Mouse (Mus musculus) heart, embryonic 16.5 days (tissue): ENCODE results near the gene 1500009L16Rik. TPM values are rescaled to one million over a fixed set of nuclear protein-coding genes. Genes with fewer than 3 reads are reported as not detected.

Source experiments
- ATAC-seq: fragments of 200-750 bp; cut with Nextera tagmentation; replicated peaks from 2 replicates; pipeline ENCODE4 v1.8.0; 2017; ENCODE audit warnings: moderate number of reproducible peaks; ENCODE audit not compliant: insufficient read depth, low FRiP score; ENCODE audit errors: extremely low read depth
- H3K27ac ChIP-seq: fragments of 300-500 bp; sonication (generic); 2 replicates; pipeline ENCODE4 v1.5.1; 2014; ENCODE audit warnings: mild to moderate bottlenecking, low read length, control low read depth, moderate library complexity
- H3K27me3 ChIP-seq: fragments of 300-500 bp; sonication (generic); 2 replicates; pipeline ENCODE4 v1.6.1; 2014; ENCODE audit warnings: low read length, mixed read lengths; ENCODE audit not compliant: control insufficient read depth, insufficient read depth
- H3K36me3 ChIP-seq: fragments of 300-500 bp; sonication (generic); 2 replicates; pipeline ENCODE4 v1.6.1; 2014; ENCODE audit not compliant: control insufficient read depth, insufficient read depth
- H3K4me1 ChIP-seq: fragments of 300-500 bp; sonication (generic); 2 replicates; pipeline ENCODE4 v1.6.1; 2014; ENCODE audit warnings: low read length, mixed read lengths; ENCODE audit not compliant: control insufficient read depth, insufficient read depth
- H3K4me2 ChIP-seq: fragments of 300-500 bp; sonication (generic); 2 replicates; pipeline ENCODE4 v1.6.1; 2014; ENCODE audit warnings: low read depth, mild to moderate bottlenecking, control low read depth, low read length
- H3K4me3 ChIP-seq: fragments of 300-500 bp; sonication (generic); 2 replicates; pipeline ENCODE4 v1.5.1; 2014; ENCODE audit warnings: mild to moderate bottlenecking, control low read depth, low read length
- H3K9ac ChIP-seq: fragments of 300-500 bp; sonication (generic); 2 replicates; pipeline ENCODE4 v1.6.1; 2014; ENCODE audit warnings: low read length, control low read depth
- H3K9me3 ChIP-seq: fragments of 300-500 bp; sonication (generic); replicated peaks from 2 replicates; pipeline ENCODE4 v1.6.1; 2016; ENCODE audit warnings: low read length; ENCODE audit not compliant: control insufficient read depth
- WGBS: fragments of 180-500 bp; shearing (Covaris S2); extraction: QIAGEN DNeasy Blood & Tissue Kit; methylation state at CpG from one replicate; pipeline ENCODE4 v1.1.7; 2014; 5-methylcytosine and 5-hydroxymethylcytosine counted together
- polyA plus RNA-seq: library from polyadenylated mRNA; unstranded; fragments of >200 nt; fragmentation: Nextera tagmentation; extraction: Ambion mirVana; gene quantifications from 2 replicates; pipeline ENCODE4 v1.2.1, GENCODE M21; 2015

1500009L16Rik gene
- polyA plus RNA-seq = 27.4 and 36.4 TPM in 2 replicates

DNA sequence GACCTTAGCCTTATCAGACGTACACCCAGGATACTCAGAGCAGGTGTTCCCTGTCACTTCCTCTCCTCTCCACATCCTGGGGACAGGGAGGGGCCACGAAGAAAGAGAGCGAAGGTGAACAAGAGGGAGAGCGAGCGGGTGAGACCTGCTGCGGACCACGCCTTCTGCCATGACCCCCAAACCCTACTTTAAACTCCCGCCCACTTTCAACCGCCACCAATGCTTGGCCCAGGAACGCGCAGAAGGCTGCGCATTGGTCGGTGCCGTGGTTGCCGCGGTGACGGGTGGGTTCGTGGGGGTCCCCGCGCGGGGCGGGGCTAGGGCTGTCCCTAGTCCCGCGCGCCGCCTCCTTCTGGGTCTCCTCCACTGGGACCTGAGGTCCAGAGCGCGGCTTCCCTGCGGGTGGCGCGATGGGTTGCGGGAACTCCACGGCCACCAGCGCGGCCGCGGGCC, at the start of gene 1500009L16Rik:
Gene 1500009L16Rik (plus strand): TSS at position 287 of the 453 bp plus-strand sequence.
- peak; percentile 89 for ATAC-seq
- Histone ChIP-seq H3K4me1 (peaks cover 25% of the 10 kb centered on the region), H3K9me3 (peaks cover 4% of the 10 kb centered on the region), H3K9ac (peak within 1 kb of the TSS; percentile 71), H3K4me2 (peak within 1 kb of the TSS; percentile 84), H3K27ac (peak within 1 kb of the TSS; percentile 17), H3K36me3 (no peaks in the 10 kb centered on the region), H3K4me3 (peak within 1 kb of the TSS; percentile 61), H3K27me3 (no peaks in the 10 kb centered on the region)
- under 1% methylated on average over 35 of the region's 37 CpGs for WGBS

DNA sequence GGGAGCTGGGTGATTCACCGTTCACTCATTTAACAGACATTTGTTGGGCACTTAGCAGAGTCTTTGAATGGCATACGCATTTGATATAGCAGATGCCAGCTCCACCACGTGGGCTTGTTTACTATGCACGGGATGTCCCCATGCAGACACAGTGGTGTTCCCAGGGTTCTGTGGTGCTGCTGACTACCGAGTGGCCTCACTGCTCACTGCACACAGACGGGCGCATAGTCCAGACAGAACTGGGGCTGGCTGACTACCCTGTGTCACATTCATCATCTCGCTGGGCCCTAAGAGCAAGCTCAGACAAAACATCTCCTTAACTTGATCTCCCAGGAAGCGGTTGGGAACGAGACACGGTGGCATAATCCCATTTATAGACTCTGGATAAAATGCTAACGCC, 41.3 kb upstream of the 1500009L16Rik start:
- Histone ChIP-seq H3K4me3 (no peak overlapping the region), H3K36me3 (no peaks in the 10 kb centered on the region), H3K9ac (no peak overlapping the region), H3K4me2 (no peak overlapping the region), H3K9me3 (peaks cover 3% of the 10 kb centered on the region; the same call in 1 of the 2 replicates), H3K27ac (no peak overlapping the region), H3K27me3 (no peaks in the 10 kb centered on the region), H3K4me1 (no peaks in the 10 kb centered on the region)
- WGBS = 83% methylated on average over 12 of the region's 12 CpGs
- ATAC-seq = no peak

DNA sequence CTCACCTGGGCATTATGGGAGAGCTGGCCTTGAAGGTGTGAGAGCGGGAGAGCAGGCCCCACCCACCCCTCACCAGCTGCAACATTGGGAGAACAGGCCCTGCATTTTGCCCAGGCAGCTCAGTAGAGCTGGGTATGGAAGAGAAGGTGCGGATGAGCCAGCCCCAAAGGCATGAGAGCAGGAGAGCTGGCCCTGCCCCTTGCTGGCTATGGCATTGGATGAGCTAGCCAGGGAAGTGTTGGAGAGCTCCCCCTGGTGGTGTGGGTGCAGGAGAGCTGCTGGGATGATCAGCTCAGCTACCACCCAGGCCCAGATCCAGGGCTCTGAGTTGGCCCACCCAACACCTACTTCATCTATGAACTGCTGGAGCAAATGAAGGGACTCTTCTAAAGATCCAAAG, 34.5 kb upstream of the 1500009L16Rik start:
- H3K4me3 ChIP-seq = no peak overlapping the region
- no peak overlapping the region for H3K9ac ChIP-seq
- no peak for ATAC-seq
- H3K36me3 ChIP-seq = no peaks in the 10 kb centered on the region
- 84% methylated on average over 2 of the region's 2 CpGs for WGBS
- H3K4me2 ChIP-seq = no peak overlapping the region
- H3K27me3 ChIP-seq = no peaks in the 10 kb centered on the region
- no peak overlapping the region for H3K27ac ChIP-seq
- H3K4me1 ChIP-seq = peaks cover 8% of the 10 kb centered on the region
- 0 out of 2 replicates have a peak, but pooled peaks cover 2% of the 10 kb centered on the region for H3K9me3 ChIP-seq

DNA sequence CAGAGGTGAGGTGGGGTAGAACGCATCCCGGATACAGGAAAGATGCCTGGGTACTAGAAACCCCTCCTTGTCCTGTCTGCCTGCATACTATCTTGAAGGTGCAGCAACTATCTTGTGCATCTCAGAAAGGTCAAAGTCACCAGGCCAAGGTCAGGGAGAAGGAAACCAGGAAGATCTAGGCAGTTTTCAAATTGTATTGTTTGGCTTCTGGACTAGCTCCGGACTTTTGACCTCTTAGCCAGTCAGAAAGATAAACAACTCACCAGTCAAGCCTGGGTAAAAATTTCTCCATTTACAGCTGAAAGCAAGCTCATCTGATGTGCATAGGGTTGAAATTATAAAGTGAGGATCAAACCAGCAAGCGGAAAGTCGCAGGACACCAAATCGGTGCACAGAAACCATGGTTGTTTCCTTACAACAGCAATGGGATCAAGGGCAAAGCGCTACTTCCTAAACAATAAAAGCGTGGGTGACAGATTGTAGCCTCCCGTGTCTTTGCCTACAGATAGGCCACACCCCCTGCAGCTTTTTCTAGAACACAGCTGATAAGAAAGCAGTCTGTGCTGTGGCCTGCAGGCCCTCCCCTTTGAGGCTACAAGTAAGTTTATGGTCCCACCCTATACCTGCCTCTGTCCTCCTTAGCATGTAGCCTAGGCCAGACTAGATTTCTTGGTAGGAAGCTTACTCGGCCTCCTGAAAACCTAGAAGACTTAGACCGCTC, 30.3 kb upstream of the 1500009L16Rik start:
- WGBS = 61% methylated on average over 11 of the region's 11 CpGs
- ATAC-seq = no peak
- no peak overlapping the region for H3K27ac ChIP-seq

DNA sequence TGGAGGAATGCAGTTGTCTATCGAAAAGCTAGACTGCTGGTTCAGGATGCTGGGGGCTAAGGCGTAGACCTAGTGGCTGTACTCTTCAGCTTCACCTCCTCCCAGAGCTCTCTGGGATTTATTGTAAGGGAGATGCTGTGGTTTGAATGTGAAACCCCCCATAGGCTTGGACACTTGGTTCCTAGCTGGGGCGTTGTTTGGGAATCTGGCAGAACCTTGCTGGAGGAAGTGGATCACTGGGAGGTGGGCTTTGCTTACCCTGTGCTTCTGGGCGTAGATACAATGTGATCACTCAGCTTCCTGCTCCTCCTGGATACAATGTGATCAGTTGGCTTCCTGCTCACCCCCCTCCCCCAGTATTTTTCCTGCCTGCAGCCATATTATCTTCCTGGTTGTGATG, 26.4 kb upstream of the 1500009L16Rik start:
- 85% methylated on average over 4 of the region's 4 CpGs for WGBS
- Histone ChIP-seq H3K9me3 (no peaks in the 10 kb centered on the region), H3K9ac (no peak overlapping the region), H3K4me3 (no peak overlapping the region), H3K4me2 (no peak overlapping the region), H3K36me3 (no peaks in the 10 kb centered on the region), H3K27me3 (no peaks in the 10 kb centered on the region), H3K4me1 (peaks cover 8% of the 10 kb centered on the region), H3K27ac (no peak overlapping the region)
- ATAC-seq = no peak

More for the DNA sequence above, 30.3 kb upstream of the 1500009L16Rik start:
- no peak overlapping the region for H3K4me3 ChIP-seq
- H3K4me1 ChIP-seq = peaks cover 8% of the 10 kb centered on the region
- H3K27me3 ChIP-seq = no peaks in the 10 kb centered on the region
- H3K9ac ChIP-seq = 0 out of 2 replicates have a peak overlapping the region, but pooled peaks have one; percentile 30
- H3K36me3 ChIP-seq = no peaks in the 10 kb centered on the region
- peak overlapping the region; percentile 7; the same call in 1 of the 2 replicates for H3K4me2 ChIP-seq
- no peaks in the 10 kb centered on the region for H3K9me3 ChIP-seq

DNA sequence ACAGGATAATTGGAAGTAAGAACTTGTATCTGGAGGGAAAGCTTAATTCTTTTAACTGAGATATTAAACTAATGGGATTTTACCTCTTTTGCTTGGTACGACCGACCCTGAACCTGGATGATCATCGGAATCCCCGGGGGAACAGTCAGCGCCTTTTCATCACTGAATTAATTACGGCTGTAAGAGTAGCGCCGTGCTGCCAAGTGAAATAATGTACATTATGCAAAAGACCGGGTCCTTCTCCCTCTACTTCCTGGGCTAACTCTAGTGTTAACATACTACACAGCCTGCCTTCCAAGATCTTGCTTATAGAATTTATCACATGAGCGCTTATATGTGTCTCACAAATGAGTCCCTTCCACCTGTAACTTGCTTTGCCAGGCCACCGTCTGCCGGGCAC, 16.0 kb upstream of the 1500009L16Rik start:
- Histone ChIP-seq H3K4me3 (no peak overlapping the region), H3K36me3 (no peaks in the 10 kb centered on the region), H3K27me3 (no peaks in the 10 kb centered on the region), H3K27ac (no peak overlapping the region), H3K9me3 (peaks cover 4% of the 10 kb centered on the region; the same call in 1 of the 2 replicates), H3K4me1 (no peaks in the 10 kb centered on the region), H3K9ac (no peak overlapping the region), H3K4me2 (no peak overlapping the region)
- ATAC-seq = no peak
- WGBS = 90% methylated on average over 12 of the region's 12 CpGs

DNA sequence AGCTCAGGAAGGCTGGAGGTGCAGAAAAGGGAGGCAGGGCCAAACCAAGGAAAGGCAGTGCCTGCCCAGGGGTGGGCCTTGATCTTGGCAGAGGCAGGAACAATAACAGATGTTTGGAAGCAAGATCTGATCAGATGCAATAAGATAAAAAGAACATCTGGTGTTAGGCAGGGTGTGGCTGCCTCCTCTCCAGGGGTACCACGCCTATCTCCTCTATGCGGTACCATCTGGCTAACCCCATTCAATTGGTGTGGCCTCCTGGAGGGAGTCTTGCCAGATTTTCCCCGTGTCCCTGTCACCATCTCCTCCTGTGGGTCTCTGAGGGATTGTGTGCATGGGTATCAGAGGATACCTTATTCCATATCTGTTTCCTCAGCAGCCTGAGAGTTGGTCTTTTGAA, 12.7 kb upstream of the 1500009L16Rik start:
- Histone ChIP-seq H3K27ac (no peak overlapping the region), H3K9me3 (no peaks in the 10 kb centered on the region), H3K4me3 (no peak overlapping the region), H3K9ac (no peak overlapping the region), H3K27me3 (no peaks in the 10 kb centered on the region), H3K36me3 (no peaks in the 10 kb centered on the region), H3K4me1 (no peaks in the 10 kb centered on the region), H3K4me2 (no peak overlapping the region)
- WGBS = 59% methylated on average over 3 of the region's 3 CpGs
- 0 out of 2 replicates have a peak, but pooled peaks have one; percentile 14 for ATAC-seq

DNA sequence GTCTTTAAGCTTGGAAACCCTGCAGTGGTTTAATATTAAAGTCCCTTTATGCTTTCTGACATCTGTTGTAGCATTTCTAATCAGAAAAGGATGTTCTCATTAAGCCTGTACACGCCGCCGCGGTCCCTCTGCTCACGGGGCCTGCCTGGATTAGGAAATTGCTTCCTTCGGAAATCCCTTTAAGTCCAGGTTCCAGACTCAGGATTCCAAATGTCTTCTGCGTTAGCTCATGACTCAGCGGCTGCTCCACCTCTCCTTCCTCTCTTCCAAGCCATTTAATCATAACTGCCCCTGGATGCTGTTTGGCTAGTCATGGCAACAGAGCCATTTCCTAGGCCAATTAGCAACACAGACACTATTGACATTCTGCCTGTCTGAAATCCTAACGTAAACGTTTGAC, 10.9 kb upstream of the 1500009L16Rik start:
- no peak for ATAC-seq
- Histone ChIP-seq H3K4me3 (no peak overlapping the region), H3K27me3 (no peaks in the 10 kb centered on the region), H3K9ac (no peak overlapping the region), H3K36me3 (no peaks in the 10 kb centered on the region), H3K27ac (no peak overlapping the region), H3K4me2 (no peak overlapping the region), H3K4me1 (no peaks in the 10 kb centered on the region), H3K9me3 (no peaks in the 10 kb centered on the region)
- WGBS = 60% methylated on average over 10 of the region's 10 CpGs

DNA sequence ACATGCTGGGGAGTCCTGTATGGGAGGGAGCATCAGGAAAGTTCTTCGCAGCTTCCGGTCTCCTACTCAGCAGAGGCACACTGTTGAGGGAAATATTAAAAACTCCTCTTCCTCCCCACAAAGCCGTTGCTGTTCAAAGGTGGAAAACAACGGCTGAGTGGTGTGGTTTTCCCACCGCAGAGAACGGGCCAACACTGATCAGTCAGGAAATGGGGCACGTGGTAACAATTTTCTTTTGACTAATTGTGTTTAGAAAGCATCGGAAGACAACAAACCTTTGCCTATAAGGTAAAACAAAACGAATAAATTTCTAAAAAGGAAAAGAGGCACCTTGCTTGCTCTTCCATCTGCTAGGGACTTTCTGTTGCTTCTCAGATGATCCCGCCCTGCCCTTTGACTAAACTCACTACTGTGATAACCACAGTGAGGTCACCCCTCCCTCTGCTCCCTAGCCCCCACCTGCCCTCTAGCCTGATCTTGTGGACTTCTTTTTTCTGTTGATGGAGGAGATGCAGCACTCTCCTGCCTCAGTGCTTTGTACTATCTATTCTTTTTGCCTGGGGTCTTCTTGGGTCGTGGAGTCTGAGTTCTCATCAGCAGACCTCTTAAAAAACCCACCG, 3.7 kb upstream of the 1500009L16Rik start:
- ATAC-seq = no peak
- 74% methylated on average over 12 of the region's 12 CpGs for WGBS
- no peak overlapping the region for H3K27ac ChIP-seq
- H3K9me3 ChIP-seq = no peaks in the 10 kb centered on the region
- H3K4me3 ChIP-seq = no peak overlapping the region
- H3K27me3 ChIP-seq = no peaks in the 10 kb centered on the region
- H3K4me2 ChIP-seq = no peak overlapping the region
- H3K4me1 ChIP-seq = peaks cover 17% of the 10 kb centered on the region
- H3K9ac ChIP-seq = no peak overlapping the region
- H3K36me3 ChIP-seq = no peaks in the 10 kb centered on the region
